Mouse (Mus musculus) lung, postnatal 0 days (tissue): ENCODE results near the gene Zfp428.

Experiments used
- CTCF ChIP-seq: IDR thresholded peaks from 2 replicates; pipeline ENCODE4 v1.5.1; 2016; ENCODE audit warnings: antibody characterized with exemption, mild to moderate bottlenecking
- EP300 ChIP-seq: IDR thresholded peaks from 2 replicates; pipeline ENCODE4 v1.6.1; 2016; ENCODE audit warnings: antibody characterized with exemption, mild to moderate bottlenecking, control low read depth

DNA sequence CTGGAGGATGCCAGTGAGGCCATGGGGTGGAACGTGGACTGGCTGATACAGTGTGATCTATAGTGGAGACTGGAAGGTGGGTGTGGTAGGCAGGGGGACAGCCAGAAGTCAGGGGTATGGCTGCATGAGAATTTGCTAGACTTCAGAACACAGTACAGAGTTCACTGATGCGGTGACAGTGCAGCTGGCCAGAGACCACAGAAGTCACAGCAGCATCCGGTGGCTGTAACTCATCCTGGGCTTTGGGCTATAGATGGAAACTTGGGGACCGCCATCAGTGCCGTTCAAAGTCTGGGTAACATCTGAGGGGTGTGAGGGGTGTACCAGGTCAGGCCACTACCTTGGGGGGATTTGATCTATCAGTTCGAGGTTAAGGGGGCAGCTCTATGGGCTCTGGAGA, 16.9 kb downstream of the Zfp428 start:
- TF ChIP-seq CTCF (no peak), EP300 (no peak)
